Mouse (Mus musculus) spleen, adult 2 months (tissue): ENCODE measurements around the gene Sephs1. TPM values are rescaled to one million over a fixed set of nuclear protein-coding genes. Genes with fewer than 3 reads are reported as not detected.
"Not testable (repeated sequence)": the region's sequence is repeated elsewhere in the genome, so short reads cannot be mapped to it uniquely, and the experiment has no call there.

Experiments used
- DNase-seq, 2 experiments: peaks; one replicate each; pipeline versions ENCODE4 v3.0.0 to v3.0.0-alpha.2; 2012 to 2021; ENCODE audit warnings: low spot score in 2 of 2, low read depth in 1 of 2
- H3K27ac ChIP-seq: fragments of 200-500 bp; 2 replicates; pipeline ENCODE4 v1.5.1; 2012; ENCODE audit warnings: low read length, inconsistent platforms; ENCODE audit not compliant: insufficient read depth
- H3K27me3 ChIP-seq: fragments of 200-500 bp; 2 replicates; pipeline ENCODE4 v1.6.1; 2012; ENCODE audit warnings: mild to moderate bottlenecking, moderate library complexity, low read length, inconsistent platforms; ENCODE audit not compliant: control insufficient read depth, insufficient read depth
- H3K36me3 ChIP-seq: fragments of 200-500 bp; 2 replicates; pipeline ENCODE4 v1.6.1; 2012; ENCODE audit warnings: mild to moderate bottlenecking, low read length, inconsistent platforms; ENCODE audit not compliant: control insufficient read depth, insufficient read depth
- H3K4me1 ChIP-seq: fragments of 200-500 bp; 2 replicates; pipeline ENCODE4 v1.6.1; 2011; ENCODE audit warnings: inconsistent platforms; ENCODE audit not compliant: control insufficient read depth, insufficient read depth, insufficient read length
- H3K4me3 ChIP-seq: fragments of 200-500 bp; 2 replicates; pipeline ENCODE4 v1.5.1; 2011; ENCODE audit warnings: mild to moderate bottlenecking, inconsistent platforms; ENCODE audit not compliant: insufficient read depth, insufficient read length; ENCODE audit errors: extremely low read depth
- CTCF ChIP-seq: fragments of 200-500 bp; IDR thresholded peaks from 2 replicates; pipeline ENCODE4 v1.5.1; 2011; ENCODE audit warnings: mild to moderate bottlenecking, inconsistent platforms; ENCODE audit not compliant: insufficient read depth, insufficient read length, insufficient replicate concordance; ENCODE audit errors: extremely low read depth
- POLR2A ChIP-seq: fragments of 200-500 bp; IDR thresholded peaks from 2 replicates; pipeline ENCODE4 v1.6.1; 2011; ENCODE audit warnings: low read depth, low read length, inconsistent platforms
- WGBS: fragments of 180-500 bp; shearing (Covaris S2); methylation state at CpG from one replicate; pipeline ENCODE4 v1.1.7; 2018; 5-methylcytosine and 5-hydroxymethylcytosine counted together
- polyA plus RNA-seq: library from polyadenylated mRNA; depleted of rRNA; stranded (reverse); fragments of >200 nt; gene quantifications from 2 replicates; pipeline ENCODE4 v1.2.3, GENCODE M21; 2012; rRNA removed

Sephs1 gene
- polyA plus RNA-seq, 1 experiment: 8.8 TPM

DNA sequence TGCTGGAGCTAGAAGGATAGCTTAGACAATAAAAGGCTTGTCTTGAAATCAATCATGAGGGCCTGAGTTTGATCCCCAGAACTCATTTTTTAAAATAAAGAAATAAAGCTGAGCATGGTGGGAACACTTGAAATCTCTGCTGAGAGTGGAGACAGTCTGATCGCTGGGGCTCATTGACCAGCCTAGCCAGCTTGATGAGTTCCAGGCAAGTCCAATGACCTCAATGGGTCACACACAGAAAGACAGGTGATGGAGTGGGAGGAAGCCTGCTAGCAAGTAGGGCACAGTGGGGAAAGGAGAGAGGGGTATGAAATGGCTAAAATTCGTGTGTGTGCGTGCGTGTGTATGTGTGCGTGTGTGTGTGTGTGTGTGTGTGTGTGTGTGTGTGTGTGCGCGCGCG is 53.2 kb downstream of the Sephs1 start:
- H3K27ac ChIP-seq: no peak overlapping the region
- no peaks in the 10 kb centered on the region for H3K4me1 ChIP-seq
- no peaks in the 10 kb centered on the region for H3K27me3 ChIP-seq
- WGBS: 93% methylated on average over 9 of the region's 9 CpGs
- no peak overlapping the region for H3K4me3 ChIP-seq
- TF ChIP-seq POLR2A (no peak), CTCF (no peak)
- DNase-seq: no peak
- peaks cover 8% of the 10 kb centered on the region for H3K36me3 ChIP-seq

DNA sequence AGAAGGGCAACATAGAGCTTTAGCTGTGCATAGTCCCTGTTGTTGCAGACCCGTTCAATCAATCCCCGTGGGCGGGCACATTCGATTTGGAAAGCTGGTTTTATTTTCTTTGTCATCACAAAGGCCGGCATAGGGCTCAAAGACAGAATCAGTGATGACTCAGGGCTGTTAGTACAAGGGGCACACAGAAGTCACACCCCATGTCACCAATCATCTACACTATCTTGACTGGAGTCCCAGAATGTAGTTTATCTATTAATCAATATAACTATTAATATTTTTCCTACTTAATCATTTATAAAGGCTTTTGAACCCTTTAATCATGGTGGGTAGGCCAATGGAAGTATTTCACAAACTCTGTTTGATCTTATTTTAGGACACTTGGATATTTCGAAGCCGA is 56.6 kb downstream of the Sephs1 start:
- no peak for DNase-seq
- Histone ChIP-seq H3K4me1 (no peaks in the 10 kb centered on the region), H3K27ac (no peak overlapping the region), H3K27me3 (no peaks in the 10 kb centered on the region), H3K36me3 (peaks cover 13% of the 10 kb centered on the region), H3K4me3 (no peak overlapping the region)
- TF ChIP-seq POLR2A: no peak
- no peak for TF ChIP-seq CTCF
- 97% methylated on average over 7 of the region's 7 CpGs for WGBS

DNA sequence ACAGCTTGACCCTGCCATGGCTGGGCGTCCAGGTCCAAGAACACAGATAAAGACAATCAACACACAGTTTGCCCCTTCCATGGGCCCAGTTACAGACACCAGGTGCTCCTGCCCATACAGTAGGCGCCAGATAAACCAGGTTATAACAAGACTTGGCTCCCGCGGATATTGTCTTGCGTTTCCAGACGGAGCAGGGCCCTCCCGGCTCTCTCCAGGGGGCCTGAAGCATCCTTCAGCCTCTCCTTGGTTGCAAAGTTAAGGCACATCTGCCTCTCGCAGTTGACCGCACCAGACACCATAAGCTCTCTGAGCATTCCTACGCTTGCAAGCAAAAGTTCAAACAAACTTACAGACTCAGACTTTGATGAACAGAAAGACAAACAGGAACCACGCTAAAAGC is 59.5 kb downstream of the Sephs1 start:
- Histone ChIP-seq H3K4me3 (no peak overlapping the region), H3K27me3 (no peaks in the 10 kb centered on the region), H3K4me1 (no peaks in the 10 kb centered on the region), H3K36me3 (peaks cover 13% of the 10 kb centered on the region), H3K27ac (no peak overlapping the region)
- TF ChIP-seq CTCF (no peak), POLR2A (no peak)
- 89% methylated on average over 11 of the region's 11 CpGs for WGBS
- DNase-seq: no peak

DNA sequence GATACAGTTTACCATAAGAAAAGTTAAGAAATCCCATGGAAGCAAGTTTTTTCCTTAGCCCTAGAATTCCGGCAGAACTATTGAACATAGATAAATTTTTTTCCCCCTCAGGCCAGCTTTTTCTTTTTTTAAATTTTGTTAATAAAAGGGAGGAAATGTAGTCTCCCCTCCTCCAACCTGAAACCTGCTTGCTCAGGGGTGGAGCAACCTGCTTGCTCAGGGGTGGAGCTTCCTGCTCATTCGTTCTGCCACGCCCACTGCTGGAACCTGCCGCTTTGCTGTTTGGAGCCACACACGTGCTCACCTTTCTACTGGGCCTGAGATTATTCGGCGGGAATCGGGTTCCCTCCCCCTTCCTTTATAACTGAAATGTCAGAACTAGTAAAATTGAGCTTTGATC is 68.3 kb downstream of the Sephs1 start:
- not testable (repeated sequence) for H3K4me3 ChIP-seq, H3K27me3 ChIP-seq, H3K4me1 ChIP-seq, H3K36me3 ChIP-seq, DNase-seq, H3K27ac ChIP-seq
- 92% methylated on average over 5 of the region's 8 CpGs for WGBS

DNA sequence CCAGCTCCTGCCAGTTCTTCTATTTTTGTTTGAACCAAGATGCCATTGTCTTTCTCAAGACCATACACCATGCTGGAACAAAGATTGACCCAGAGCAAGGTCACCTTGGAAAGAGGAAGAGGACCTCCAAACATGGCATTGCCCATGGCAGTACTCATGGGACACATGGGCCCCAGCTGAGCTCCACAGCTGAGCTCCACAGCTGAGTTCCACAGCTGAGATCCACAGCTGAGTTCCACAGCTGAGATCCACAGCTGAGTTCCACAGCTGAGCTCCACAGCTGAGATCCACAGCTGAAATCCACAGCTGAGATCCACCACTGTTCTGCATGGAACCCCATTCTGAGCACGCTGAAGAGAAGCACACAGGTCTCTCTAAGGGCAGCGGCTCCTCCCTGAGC is 69.6 kb downstream of the Sephs1 start:
- Histone ChIP-seq H3K27ac (no peak overlapping the region), H3K4me1 (no peaks in the 10 kb centered on the region), H3K27me3 (no peaks in the 10 kb centered on the region), H3K36me3 (no peaks in the 10 kb centered on the region), H3K4me3 (no peak overlapping the region)
- 92% methylated on average over 2 of the region's 2 CpGs for whole genome bisulfite sequencing
- TF ChIP-seq POLR2A: no peak
- no peak for TF ChIP-seq CTCF
- DNase-seq: no peak

DNA sequence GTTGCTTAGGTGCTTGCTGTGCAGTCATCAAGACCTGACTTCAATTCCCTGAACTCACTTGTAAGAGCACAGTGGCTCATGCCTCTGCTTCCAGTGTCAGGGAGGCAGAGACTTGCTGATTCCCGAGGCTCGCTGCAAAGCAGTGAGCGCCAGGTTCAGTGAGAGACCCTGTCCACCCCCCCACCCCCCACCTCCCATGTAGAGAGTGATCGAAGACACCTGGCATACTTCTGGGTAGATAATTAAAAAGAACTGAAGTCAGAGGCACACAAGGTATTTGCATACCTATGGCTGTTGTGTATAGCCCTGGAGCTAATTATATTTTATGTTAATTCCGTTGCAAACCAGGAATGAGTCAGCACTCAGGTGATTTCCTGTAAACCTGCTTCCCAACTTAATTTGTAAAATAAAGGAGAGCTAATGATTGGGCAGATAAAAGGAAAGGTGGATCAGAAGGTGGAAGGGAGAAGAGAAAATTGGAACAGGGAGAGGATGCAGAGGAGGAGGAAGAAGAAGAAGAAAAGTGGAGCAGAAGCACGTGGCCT is 72.9 kb downstream of the Sephs1 start:
- no peaks in the 10 kb centered on the region for H3K36me3 ChIP-seq
- H3K4me3 ChIP-seq: no peak overlapping the region
- 80% methylated on average over 6 of the region's 6 CpGs for WGBS
- no peaks in the 10 kb centered on the region for H3K4me1 ChIP-seq
- DNase-seq: no peak
- TF ChIP-seq CTCF: no peak
- TF ChIP-seq POLR2A: no peak
- H3K27ac ChIP-seq: no peak overlapping the region
- H3K27me3 ChIP-seq: no peaks in the 10 kb centered on the region

DNA sequence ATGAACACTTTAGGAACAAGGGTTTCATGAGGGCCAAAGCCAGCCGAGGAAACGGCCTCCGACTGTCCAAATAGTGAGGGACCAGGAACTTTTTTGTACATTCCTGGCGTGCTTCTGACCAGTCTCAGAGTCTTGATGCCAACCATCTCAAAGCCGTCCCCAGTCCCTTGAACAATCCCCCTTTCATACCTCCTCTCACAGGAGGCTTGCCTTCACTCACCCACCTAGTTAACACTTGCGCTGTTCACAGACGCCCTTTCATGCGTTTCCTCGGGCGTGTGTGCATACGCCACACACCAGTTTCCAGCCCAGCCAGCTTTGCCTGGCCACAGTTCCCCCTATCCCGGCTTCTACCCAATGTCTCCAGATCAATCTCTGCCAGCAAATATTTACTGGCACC is 76.7 kb downstream of the Sephs1 start:
- Histone ChIP-seq H3K27ac (no peak overlapping the region), H3K36me3 (no peaks in the 10 kb centered on the region), H3K27me3 (no peaks in the 10 kb centered on the region), H3K4me1 (no peaks in the 10 kb centered on the region), H3K4me3 (no peak overlapping the region)
- TF ChIP-seq POLR2A (no peak), CTCF (no peak)
- no peak for DNase-seq
- 89% methylated on average over 12 of the region's 12 CpGs for WGBS

Other genes starting within 250 kb of the Sephs1 start
- 7.2 and 7.3 TPM in 2 replicates for gene Prpf18, start 229.5 kb upstream of the Sephs1 start, polyA plus RNA-seq
- 0.21 and 0.32 TPM in 2 replicates for gene Bend7, start 163.7 kb upstream of the Sephs1 start, polyA plus RNA-seq
- 14.9 and 15.3 TPM in 2 replicates for gene Phyh, start 37.5 kb downstream of the Sephs1 start, polyA plus RNA-seq
- not detected in 2 replicates for gene Ucma, start 94.6 kb downstream of the Sephs1 start, polyA plus RNA-seq
- gene Mcm10, start 131.2 kb downstream of the Sephs1 start, polyA plus RNA-seq: 4.1 and 4.8 TPM in 2 replicates
- 2.7 and 3.0 TPM in 2 replicates for gene Optn, start 182.5 kb downstream of the Sephs1 start, polyA plus RNA-seq